Mouse (Mus musculus): ENCODE data around the gene Hspb11.

DNA sequence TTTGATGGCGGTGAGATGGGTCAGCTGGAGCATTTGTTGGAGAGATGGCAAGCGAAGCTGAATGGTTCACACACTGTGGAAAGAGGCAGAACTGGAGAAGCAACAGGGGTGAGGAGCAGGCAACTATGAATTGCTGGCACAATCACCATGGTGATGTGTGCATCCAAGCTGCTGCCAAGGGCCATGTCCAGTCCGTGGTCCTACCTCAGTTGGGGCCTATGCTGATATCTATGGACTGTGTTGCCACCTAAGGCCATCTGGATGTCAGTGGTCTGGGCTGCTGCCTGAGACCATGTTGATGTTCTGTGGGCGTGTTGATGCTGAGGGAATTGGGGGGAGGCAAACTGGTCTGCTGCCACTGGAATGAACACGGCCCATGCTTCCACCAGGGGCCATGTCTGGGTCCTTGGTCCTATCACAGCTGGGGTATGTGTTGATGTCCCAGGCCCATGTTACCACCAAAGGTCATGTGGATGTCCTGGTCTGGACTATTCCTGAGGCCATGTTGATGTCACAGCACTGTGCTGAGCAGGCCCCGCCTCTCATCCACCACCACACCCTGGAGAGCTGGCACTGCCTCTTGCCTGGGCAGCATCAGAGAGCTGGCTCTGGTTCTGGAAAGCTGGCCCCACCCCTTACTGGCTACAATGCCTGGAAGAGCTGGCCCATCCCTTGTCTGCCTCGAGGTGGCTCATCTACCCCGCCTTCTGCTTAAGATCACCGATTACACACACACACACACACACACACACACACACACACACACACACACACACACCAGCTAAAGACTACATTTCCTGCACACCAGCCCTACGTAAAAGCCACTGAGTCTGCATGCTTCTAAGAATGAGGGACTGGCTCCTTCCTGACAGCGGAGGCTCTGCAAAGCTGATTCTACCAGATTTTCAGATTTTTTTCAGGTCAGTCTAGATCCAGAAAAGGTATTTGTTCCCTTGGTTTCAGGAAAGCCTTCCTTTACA lies 29.9 kb upstream of the Hspb11 start:
- TF ChIP-seq GATA1 (IDR thresholded peaks at IDR 0.05; ENCODE audit: borderline replicate concordance, low read length), result no peak
- TF ChIP-seq FLI1 (IDR thresholded peaks at IDR 0.05; ENCODE audit: low read length), result no peak

Data from megakaryocyte, embryonic 14.5 days (primary cell).